Mouse (Mus musculus): ENCODE measurements around the gene Rnf6. TPM values are rescaled to one million over a fixed set of nuclear protein-coding genes. Genes with fewer than 3 reads are reported as not detected.

Rnf6 gene
- polyA plus RNA-seq (2012; rRNA removed; ENCODE audit: low replicate concordance), result 5.0 and 6.3 TPM in 2 replicates

GRCm38 (mm10) chr5:146220879-146221714 lies at the start of gene Rnf6:
Gene Rnf6 (minus strand): TSS chr5:146221555.

GRCm38 (mm10) chr5:146230864-146231654 lies 9.7 kb upstream of the Rnf6 start, which contains the start of gene Cdk8:
Gene Cdk8 (plus strand): TSS chr5:146231230.

GRCm38 (mm10) chr5:146185204-146185603 lies 36.2 kb downstream of the Rnf6 start, which contains the start of gene 1700001J03Rik:
Gene 1700001J03Rik (minus strand): TSS chr5:146185304.

GRCm38 (mm10) chr5:146170621-146171020 lies 50.7 kb downstream of the Rnf6 start, which contains the start of gene Gm6309:
Gene Gm6309 (minus strand): TSS chr5:146170721.

GRCm38 (mm10) chr5:146160439-146160838 lies 60.9 kb downstream of the Rnf6 start, which contains the start of gene Gm5565:
Gene Gm5565 (minus strand): TSS chr5:146160539.

Other genes starting within 250 kb of the Rnf6 start
- gene Cyp3a25, start 211.9 kb downstream of the Rnf6 start, polyA plus RNA-seq (2012; rRNA removed; ENCODE audit: low replicate concordance), result 6.8 and 12.5 TPM in 2 replicates
- gene Cyp3a59, start 142.3 kb downstream of the Rnf6 start, polyA plus RNA-seq (2012; rRNA removed; ENCODE audit: low replicate concordance), result not detected in 2 replicates
- gene Gm5565, start 61.0 kb downstream of the Rnf6 start, polyA plus RNA-seq (2012; rRNA removed; ENCODE audit: low replicate concordance), result 0.11 TPM in 1 of 2 replicates, not detected in the other
- not detected in 2 replicates for gene Gm6309, start 50.8 kb downstream of the Rnf6 start, polyA plus RNA-seq (2012; rRNA removed; ENCODE audit: low replicate concordance)
- 0.13 and 0.30 TPM in 2 replicates for gene 1700001J03Rik, start 36.3 kb downstream of the Rnf6 start, polyA plus RNA-seq (2012; rRNA removed; ENCODE audit: low replicate concordance)
- 21.2 and 33.6 TPM in 2 replicates for gene Cdk8, start 9.7 kb upstream of the Rnf6 start, polyA plus RNA-seq (2012; rRNA removed; ENCODE audit: low replicate concordance)
- gene Wasf3, start 163.4 kb upstream of the Rnf6 start, polyA plus RNA-seq (2012; rRNA removed; ENCODE audit: low replicate concordance), result 0.56 and 2.1 TPM in 2 replicates